Mouse (Mus musculus): ENCODE results near the gene Rnf130. TPM values are rescaled to one million over a fixed set of nuclear protein-coding genes. Genes with fewer than 3 reads are reported as not detected.

Rnf130 gene
- polyA plus RNA-seq, 1 experiment from 2014 or later = 77.5 TPM

- H3K4me3 ChIP-seq (ENCODE audit: low read depth, low read length) = no peak overlapping the region
- no peak overlapping the region for H3K9ac ChIP-seq (replicated peaks; ENCODE audit: low read depth)
- H3K27ac ChIP-seq (ENCODE audit: low read length) = no peak overlapping the region
- H3K4me1 ChIP-seq (ENCODE audit: insufficient read depth, low read depth, low read length) = no peaks in the 10 kb centered on the region
- no peak overlapping the region for H3K4me2 ChIP-seq (replicated peaks; ENCODE audit: low read depth, low read length)
- ATAC-seq = no peak
- no peaks in the 10 kb centered on the region for H3K36me3 ChIP-seq (ENCODE audit: insufficient read depth, low read length)
- DNase-seq (ENCODE audit: low spot score) = no peak
- WGBS = 39% methylated on average over 4 of the region's 4 CpGs
- no peak for TF ChIP-seq CTCF (IDR thresholded peaks at IDR 0.05)
- TF ChIP-seq EP300 (IDR thresholded peaks at IDR 0.05) = no peak
- H3K27me3 ChIP-seq (replicated peaks; ENCODE audit: insufficient read depth, low read length) = no peaks in the 10 kb centered on the region
- no peaks in the 10 kb centered on the region for H3K9me3 ChIP-seq (ENCODE audit: low read length)
These were observed 42.3 kb upstream of the Rnf130 start for GRCm38 (mm10) chr11:49982881-49983280.

GRCm38 (mm10) chr11:49983875-49984552 is 41.1 kb upstream of the Rnf130 start:
- no peaks in the 10 kb centered on the region for H3K9me3 ChIP-seq (ENCODE audit: low read length)
- no peak overlapping the region for H3K9ac ChIP-seq (replicated peaks; ENCODE audit: low read depth)
- H3K27ac ChIP-seq (ENCODE audit: low read length) = no peak overlapping the region
- peak; percentile 22 for DNase-seq (ENCODE audit: low spot score)
- no peak for TF ChIP-seq EP300 (IDR thresholded peaks at IDR 0.05)
- no peak for TF ChIP-seq CTCF (IDR thresholded peaks at IDR 0.05)
- no peaks in the 10 kb centered on the region for H3K27me3 ChIP-seq (replicated peaks; ENCODE audit: insufficient read depth, low read length)
- H3K4me1 ChIP-seq (ENCODE audit: insufficient read depth, low read depth, low read length) = no peaks in the 10 kb centered on the region
- H3K36me3 ChIP-seq (ENCODE audit: insufficient read depth, low read length) = no peaks in the 10 kb centered on the region
- ATAC-seq = no peak
- H3K4me3 ChIP-seq (ENCODE audit: low read depth, low read length) = no peak overlapping the region
- WGBS = 67% methylated on average over 3 of the region's 4 CpGs
- H3K4me2 ChIP-seq (replicated peaks; ENCODE audit: low read depth, low read length) = no peak overlapping the region

- no peaks in the 10 kb centered on the region for H3K9me3 ChIP-seq (ENCODE audit: low read length)
- ATAC-seq (no peak), DNase-seq (ENCODE audit: low spot score) (no peak)
- H3K4me1 ChIP-seq (ENCODE audit: insufficient read depth, low read depth, low read length) = no peaks in the 10 kb centered on the region
- H3K4me2 ChIP-seq (replicated peaks; ENCODE audit: low read depth, low read length) = no peak overlapping the region
- TF ChIP-seq CTCF (IDR thresholded peaks at IDR 0.05) (no peak), EP300 (IDR thresholded peaks at IDR 0.05) (no peak)
- no peaks in the 10 kb centered on the region for H3K36me3 ChIP-seq (ENCODE audit: insufficient read depth, low read length)
- H3K27ac ChIP-seq (ENCODE audit: low read length) = no peak overlapping the region
- 81% methylated on average over 4 of the region's 4 CpGs for whole genome bisulfite sequencing
- H3K4me3 ChIP-seq (ENCODE audit: low read depth, low read length) = no peak overlapping the region
- H3K27me3 ChIP-seq (replicated peaks; ENCODE audit: insufficient read depth, low read length) = no peaks in the 10 kb centered on the region
- no peak overlapping the region for H3K9ac ChIP-seq (replicated peaks; ENCODE audit: low read depth)
These were observed 40.1 kb upstream of the Rnf130 start for GRCm38 (mm10) chr11:49985009-49985408.

GRCm38 (mm10) chr11:49986277-49987036 is 38.7 kb upstream of the Rnf130 start:
- TF ChIP-seq EP300 (IDR thresholded peaks at IDR 0.05) = no peak
- TF ChIP-seq CTCF (IDR thresholded peaks at IDR 0.05) = peak; percentile 91
- H3K9ac ChIP-seq (replicated peaks; ENCODE audit: low read depth) = no peak overlapping the region
- H3K4me2 ChIP-seq (replicated peaks; ENCODE audit: low read depth, low read length) = no peak overlapping the region
- 24% methylated on average over 9 of the region's 10 CpGs for WGBS
- H3K9me3 ChIP-seq (ENCODE audit: low read length) = no peaks in the 10 kb centered on the region
- no peaks in the 10 kb centered on the region for H3K27me3 ChIP-seq (replicated peaks; ENCODE audit: insufficient read depth, low read length)
- DNase-seq (ENCODE audit: low spot score) = peak; percentile 63
- H3K4me3 ChIP-seq (ENCODE audit: low read depth, low read length) = no peak overlapping the region
- no peak overlapping the region for H3K27ac ChIP-seq (ENCODE audit: low read length)
- H3K36me3 ChIP-seq (ENCODE audit: insufficient read depth, low read length) = no peaks in the 10 kb centered on the region
- H3K4me1 ChIP-seq (ENCODE audit: insufficient read depth, low read depth, low read length) = no peaks in the 10 kb centered on the region
- ATAC-seq = peak; percentile 65

- Histone ChIP-seq H3K4me3 (ENCODE audit: low read depth, low read length) (no peak overlapping the region), H3K4me2 (replicated peaks; ENCODE audit: low read depth, low read length) (no peak overlapping the region), H3K27ac (ENCODE audit: low read length) (no peak overlapping the region), H3K27me3 (replicated peaks; ENCODE audit: insufficient read depth, low read length) (no peaks in the 10 kb centered on the region), H3K4me1 (ENCODE audit: insufficient read depth, low read depth, low read length) (no peaks in the 10 kb centered on the region), H3K9me3 (ENCODE audit: low read length) (no peaks in the 10 kb centered on the region), H3K9ac (replicated peaks; ENCODE audit: low read depth) (no peak overlapping the region), H3K36me3 (ENCODE audit: insufficient read depth, low read length) (no peaks in the 10 kb centered on the region)
- DNase-seq (ENCODE audit: low spot score) (no peak), ATAC-seq (no peak)
- TF ChIP-seq EP300 (IDR thresholded peaks at IDR 0.05) (no peak), CTCF (IDR thresholded peaks at IDR 0.05) (no peak)
- 40% methylated on average over 2 of the region's 2 CpGs for WGBS
These were observed 30.6 kb upstream of the Rnf130 start for GRCm38 (mm10) chr11:49994536-49994935.

GRCm38 (mm10) chr11:49996398-49996797 is 28.7 kb upstream of the Rnf130 start:
- Histone ChIP-seq H3K27me3 (replicated peaks; ENCODE audit: insufficient read depth, low read length) (no peaks in the 10 kb centered on the region), H3K4me3 (ENCODE audit: low read depth, low read length) (no peak overlapping the region), H3K27ac (ENCODE audit: low read length) (no peak overlapping the region), H3K9ac (replicated peaks; ENCODE audit: low read depth) (no peak overlapping the region), H3K36me3 (ENCODE audit: insufficient read depth, low read length) (no peaks in the 10 kb centered on the region), H3K4me1 (ENCODE audit: insufficient read depth, low read depth, low read length) (no peaks in the 10 kb centered on the region), H3K4me2 (replicated peaks; ENCODE audit: low read depth, low read length) (no peak overlapping the region), H3K9me3 (ENCODE audit: low read length) (no peaks in the 10 kb centered on the region)
- WGBS = 69% methylated on average over 4 of the region's 4 CpGs
- DNase-seq (ENCODE audit: low spot score) = no peak
- TF ChIP-seq CTCF (IDR thresholded peaks at IDR 0.05) = no peak
- no peak for TF ChIP-seq EP300 (IDR thresholded peaks at IDR 0.05)
- no peak for ATAC-seq

All from lung, postnatal 0 days (tissue).